Mouse (Mus musculus): Measurements from ENCODE around the gene Sugt1.

DNA sequence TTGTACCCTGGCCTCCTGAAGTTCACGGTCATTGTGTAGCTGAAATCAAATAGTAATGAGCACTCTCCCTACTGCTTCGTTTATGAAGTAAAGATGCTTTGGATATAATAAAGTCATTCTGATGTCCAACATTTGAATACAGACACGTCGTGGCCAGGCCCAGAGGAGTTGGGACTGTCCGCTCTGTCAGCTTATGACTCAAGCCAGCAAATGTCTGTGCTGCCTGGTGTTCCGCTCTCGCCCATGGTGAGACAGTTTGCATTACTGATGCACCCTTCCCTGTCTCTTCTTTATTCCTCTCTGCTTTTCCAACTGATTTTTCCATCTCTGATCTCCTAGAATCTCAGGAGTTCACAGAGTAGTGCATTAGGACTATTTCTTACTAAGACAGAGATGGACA lies 32.3 kb downstream of the Sugt1 start:
- TF ChIP-seq CTCF (IDR thresholded peaks at IDR 0.05; ENCODE audit: control insufficient read depth, insufficient read depth, low read length) (no peak), POLR2A (IDR thresholded peaks at IDR 0.05; ENCODE audit: borderline replicate concordance, control insufficient read depth, low read depth, low read length) (no peak)

All from bone marrow, adult 2 months (tissue).